Mouse (Mus musculus) gastrocnemius, postnatal 4 days (tissue): ENCODE measurements around the gene Miga1. TPM values are rescaled to one million over a fixed set of nuclear protein-coding genes. Genes with fewer than 3 reads are reported as not detected.
A peak's percentile ranks its signal among the peaks of the same experiment; 100 is the strongest.

Experiments used
- DNase-seq, 2 experiments: peaks; one replicate each; pipeline ENCODE4 v3.0.0; 2021 to 2022; ENCODE audit warnings: low spot score in 2 of 2, mixed read lengths in 2 of 2
- long read RNA-seq, 2 experiments: library from polyadenylated mRNA; stranded (forward); transcript quantifications; one replicate each; pipeline ENCODE4 v2.0.0; 2021
- total RNA-seq, 2 experiments: library from RNA; stranded (reverse); gene quantifications; 2 replicates each; pipeline ENCODE4 v1.2.3; 2021

Gene Miga1
- total RNA-seq, result 1 to 10 TPM; 8.4 TPM
- long read RNA-seq, experiment 1, full-length matches to known transcripts, result 4 of 6 reads
- long read RNA-seq, experiment 1, partial matches to known transcripts, result 1 of 6 reads
- long read RNA-seq, experiment 1, other reads (novel, unspliced or antisense), result 1 of 6 reads
- long read RNA-seq, experiment 2, partial matches to known transcripts, result 3 of 6 reads
- long read RNA-seq, experiment 2, other reads (novel, unspliced or antisense), result 2 of 6 reads

DNA sequence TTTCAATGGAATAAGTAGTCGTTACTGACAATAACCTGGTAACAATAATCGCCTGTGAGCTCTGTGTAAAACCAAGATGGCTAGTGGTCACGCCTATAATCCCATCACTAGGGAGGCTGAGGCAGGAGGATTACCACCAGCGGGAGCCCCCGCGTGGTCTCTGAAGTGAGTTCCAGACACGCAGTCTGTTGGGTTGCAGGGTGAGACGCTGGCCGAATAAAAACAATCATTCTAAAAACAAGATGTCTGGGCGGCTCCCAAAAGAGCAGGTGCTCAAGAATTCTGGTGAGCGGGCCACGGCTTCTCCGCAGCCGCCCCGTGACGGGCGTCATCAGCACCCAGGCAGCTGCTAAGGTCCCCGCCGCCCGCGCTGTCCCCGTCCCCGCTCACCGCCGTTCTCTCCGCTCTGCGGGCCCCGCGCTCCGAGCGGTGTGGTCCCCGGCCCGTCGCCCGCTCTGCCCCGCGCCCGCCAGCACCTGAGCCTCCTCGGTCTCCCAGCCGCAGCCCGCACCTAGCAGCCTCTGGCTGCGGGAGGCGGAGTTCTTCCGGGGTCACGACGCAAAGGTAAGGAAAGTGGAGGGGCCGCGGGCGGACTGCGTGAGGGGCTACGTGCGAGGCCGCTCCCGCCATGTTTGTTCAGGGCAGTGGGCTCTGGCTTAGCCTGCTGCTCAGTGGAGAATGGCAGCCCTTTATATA is at the start of gene Miga1:
Miga1 (minus strand) TSS at position 546 of the 696 bp plus-strand sequence.
- DNase-seq, result peak; percentile 41 to 62

DNA sequence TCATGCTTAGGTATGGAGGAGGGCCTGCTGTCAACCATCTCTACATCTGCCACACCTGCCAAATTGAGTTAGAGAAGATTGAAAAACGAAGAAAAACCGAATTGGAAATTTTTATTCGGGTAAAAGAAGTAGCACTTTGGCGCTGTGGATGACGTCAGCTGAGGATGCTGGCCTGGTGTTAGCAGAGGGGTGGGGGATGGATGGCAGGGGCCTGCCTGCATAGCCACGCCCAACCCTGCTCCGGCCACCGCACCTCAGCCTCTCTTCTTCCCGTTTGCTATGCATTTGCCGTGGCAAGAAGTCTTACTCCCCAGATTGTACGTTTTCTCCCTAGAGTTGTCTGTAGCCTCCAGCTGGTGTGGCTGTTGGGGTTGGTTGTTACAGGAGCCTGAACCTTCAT is 43.9 kb upstream of the Miga1 start:
- DNase-seq, result no peak

DNA sequence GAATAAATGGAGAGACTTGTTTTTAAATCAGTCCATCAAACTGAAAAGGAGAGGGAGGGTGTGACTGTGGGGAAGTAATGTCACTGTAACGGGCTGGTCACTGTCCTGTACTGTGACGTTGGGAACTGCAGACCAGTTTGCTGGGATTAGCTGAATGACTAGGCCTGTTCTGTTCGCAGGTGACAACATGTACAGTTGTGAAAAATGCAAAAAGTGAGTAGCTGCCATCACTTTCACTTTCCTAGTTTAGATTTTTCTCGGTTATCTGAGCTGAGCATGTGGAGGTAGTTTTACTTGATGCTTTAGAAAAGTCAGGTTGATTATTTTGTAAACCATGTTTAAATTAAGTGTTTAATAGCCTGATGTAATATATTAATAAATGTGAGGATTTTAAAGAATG is 35.9 kb upstream of the Miga1 start:
- DNase-seq, result no peak

DNA sequence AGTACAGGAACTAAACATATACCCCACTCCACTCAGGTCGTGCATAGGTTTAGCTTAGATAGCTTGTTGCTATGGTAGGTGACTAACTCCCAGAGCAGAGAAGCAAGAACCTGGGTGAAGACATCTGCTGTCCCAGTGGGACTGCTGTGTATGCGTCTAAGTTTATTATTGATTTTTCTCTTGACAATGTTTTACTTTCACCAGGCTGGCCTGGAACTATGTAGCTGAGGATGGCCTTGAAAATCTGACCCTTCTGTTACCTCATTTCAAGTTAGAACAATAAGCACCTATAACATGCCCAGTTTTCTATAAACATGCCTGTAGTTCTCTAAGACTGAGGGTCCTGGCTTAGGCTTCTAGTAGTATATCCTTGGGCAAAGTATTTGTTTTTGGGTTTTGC is 24.0 kb upstream of the Miga1 start:
- no peak for DNase-seq

DNA sequence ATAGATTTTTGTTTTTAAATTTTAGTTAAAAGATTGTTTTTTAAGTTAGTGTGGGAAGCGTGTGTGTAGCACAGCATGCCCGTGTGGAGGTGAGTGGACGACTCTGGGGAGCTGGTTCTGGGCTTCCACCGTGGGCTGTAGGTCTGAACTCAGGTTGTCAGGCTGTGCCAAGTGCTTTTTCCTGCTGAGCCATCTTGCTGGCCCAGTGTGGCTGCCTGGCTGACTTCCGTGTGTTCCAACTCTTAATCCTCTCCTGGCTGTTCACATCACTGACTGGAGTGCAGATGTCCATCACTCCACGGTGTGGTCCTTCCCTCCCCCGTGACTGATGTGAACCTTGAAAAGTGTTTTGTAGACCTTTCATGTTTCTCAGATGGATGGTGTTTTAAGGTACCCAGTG is 18.9 kb upstream of the Miga1 start:
- DNase-seq, result no peak

DNA sequence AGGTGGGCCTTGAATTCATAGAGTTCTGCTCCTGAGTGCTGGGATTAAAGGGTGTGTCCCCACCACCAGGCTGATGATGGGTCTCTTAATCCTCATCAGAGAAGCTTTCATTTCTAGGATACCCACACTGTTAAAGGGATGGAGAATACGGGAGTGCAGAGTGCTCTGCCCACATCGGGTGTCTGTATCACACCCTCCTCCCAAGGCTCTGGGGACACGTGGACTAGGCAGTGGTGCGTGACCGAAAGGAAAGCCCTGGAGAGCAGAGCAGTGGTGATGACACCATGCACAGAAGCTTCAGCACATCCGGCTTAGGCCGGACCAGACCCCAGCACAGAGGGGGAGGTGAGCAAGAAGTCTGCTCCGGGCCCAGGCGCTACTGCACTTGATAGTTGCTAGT is 16.5 kb upstream of the Miga1 start:
- DNase-seq, result no peak

DNA sequence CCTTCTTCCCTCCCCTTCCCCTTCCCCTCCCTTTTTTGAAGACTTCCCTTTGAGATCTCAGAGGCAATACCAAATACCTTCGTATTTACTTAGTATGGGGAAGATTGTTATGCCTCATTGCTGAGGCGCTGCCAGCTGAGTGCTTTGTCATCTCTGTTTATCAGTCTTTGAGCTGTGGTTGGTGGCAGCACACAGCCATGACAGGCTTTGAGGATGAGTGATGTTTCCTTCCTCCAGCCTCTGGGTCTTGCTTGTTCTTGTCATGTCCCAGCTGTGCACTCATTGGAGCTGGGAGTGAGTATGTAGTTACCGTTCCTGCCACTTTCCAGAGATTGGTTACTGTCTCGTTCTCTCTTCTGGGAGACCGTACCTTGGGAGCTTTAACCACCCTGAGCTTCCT is 15.2 kb upstream of the Miga1 start:
- no peak for DNase-seq

DNA sequence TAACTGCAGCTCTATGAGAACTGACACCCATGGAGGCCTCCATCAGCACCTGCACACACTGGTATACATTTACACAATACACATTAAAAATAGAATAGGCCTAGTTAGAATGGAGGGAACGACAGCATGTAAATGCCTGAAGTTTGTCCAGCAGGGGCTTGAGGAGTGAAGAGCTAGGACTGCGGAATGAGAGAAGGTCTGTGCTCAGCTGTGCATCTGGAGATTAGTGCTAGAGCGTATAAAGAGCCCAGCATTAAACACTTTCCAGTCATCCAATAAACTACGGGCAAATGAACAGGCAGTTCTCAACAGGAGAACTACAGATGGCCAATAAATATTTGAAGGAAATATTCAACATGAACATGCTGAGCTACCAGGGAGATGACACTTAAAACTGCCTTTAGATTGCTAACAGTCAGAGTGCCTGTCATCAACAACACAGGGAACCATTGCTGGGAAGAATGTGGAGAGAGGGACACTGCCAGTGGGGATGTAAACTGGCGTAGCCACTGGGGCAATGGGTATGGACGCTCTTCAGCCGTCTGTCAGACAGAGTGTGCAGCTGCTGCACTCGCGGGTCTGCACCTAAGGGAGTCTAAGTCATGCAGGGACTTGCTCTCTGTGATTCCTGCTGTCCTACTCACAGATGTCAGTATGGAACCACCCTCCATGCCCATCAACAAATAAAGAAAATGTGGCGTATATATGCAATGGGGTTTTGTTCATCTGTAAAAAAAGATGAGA is 13.4 kb upstream of the Miga1 start:
- DNase-seq, result no peak

DNA sequence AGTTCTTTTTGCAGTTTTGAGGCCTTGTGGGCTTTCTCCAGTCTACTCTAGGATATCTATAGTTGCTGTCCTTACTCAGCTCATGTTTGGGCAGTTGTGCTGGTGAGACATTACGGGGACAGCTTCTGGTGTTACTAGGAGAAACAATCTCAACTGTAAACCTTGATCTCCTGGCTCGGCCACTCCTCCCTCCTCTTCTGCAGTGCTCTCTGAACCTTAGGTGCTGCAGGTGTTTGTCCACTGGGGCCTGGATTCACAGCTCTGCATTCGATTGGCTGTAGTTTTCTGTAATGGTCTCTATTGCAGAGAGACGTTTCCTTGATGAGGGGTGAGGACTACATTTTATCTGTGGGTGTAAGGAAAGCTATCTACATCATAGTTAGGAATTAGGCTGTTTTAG is 12.1 kb upstream of the Miga1 start:
- DNase-seq, result no peak

DNA sequence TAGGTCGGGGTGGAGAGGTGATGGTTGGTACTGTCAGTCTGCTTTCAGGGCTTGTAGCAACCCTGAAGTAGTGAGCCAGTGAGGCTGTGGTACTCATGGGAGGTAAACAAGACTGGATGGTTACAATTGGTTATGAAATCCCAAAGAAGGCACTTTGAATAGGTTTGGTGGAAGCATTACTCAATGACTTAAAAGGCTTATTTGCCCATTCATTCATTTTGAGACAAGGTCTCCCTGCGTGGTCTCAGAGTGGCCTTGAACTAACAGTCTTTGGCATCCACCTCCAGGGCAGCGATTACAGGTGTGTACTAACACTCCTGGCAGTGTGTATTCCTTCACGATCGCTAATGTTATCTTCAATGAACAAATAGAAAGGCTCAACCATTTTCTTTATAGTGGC is 10.8 kb upstream of the Miga1 start:
- no peak for DNase-seq

DNA sequence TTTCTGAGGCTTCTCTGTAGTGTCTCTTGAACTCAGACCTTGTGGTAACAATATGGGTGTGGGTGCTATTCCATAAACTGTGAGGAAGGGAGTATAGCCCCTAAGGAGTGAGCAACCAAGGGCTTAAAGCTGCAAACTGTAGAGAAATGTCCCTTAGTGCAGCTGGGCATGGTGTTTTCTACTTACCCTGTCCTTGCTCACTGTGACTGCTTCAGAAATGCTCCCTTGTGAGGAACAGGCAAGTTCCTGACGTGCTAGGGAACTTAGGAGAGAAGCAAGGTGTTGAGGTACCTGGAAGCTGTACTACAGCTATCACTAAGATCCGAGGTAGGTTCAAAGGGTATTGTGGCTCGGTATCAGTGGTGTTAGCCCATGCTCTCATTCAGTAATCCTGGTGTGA is 10.2 kb upstream of the Miga1 start:
- DNase-seq, result no peak

DNA sequence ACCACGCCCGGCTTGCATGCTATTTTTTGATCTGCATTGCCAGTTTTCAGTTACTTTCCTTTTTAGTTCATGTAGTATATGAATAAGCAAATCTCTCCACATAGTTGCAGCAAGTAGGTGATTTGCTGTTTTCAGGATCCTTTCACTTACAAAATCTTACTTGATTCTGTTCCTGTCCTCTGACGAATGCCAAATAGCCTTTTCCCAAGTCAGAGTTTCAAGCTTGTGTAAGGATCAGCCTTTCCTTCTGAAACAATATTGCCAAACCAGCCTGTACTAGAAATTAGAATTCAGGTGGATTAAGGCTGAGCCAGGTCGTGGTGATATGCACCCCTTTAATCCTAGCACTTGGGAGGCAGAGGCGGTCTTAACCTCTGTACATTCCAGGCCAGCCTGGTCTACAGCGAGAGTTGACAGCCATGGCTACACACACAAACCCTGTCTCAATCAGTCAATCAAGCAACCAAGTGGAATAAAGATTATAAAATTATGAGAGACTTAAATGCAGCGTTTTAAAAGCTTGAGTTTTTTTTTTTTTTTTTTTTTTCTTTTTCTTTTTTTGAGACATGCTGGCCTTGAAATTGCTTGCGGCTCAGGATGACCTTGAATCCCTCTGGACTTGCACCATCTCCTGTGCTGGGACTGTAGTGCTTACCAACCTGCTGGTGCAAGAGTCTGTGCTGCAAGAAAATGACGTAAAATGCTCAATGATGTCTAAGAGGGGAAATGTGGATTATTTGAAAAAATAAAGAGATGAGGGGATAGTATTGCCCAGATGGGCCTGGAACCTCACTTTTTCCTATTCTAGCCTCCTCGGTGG is 8.0 kb upstream of the Miga1 start:
- no peak for DNase-seq

DNA sequence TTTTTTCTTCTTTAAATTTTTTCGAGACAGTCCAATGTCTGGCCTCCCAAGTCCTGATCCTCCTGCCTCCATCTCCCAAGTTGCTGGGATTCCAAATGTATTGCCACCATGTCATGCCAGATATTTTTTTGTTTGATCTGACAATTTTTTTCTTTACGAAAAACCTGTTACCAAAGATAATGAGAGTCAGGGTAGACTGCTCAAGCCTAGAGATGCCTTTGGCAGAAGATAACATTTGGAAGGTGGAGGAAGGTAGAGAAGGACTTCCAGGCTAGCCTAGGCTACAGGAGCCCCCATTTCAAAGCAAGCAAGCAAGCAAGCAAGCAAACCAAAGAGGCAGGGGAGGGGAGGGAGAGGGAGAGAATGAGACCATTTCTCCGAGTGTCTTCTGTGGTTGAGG is 7.0 kb upstream of the Miga1 start:
- DNase-seq, result no peak

DNA sequence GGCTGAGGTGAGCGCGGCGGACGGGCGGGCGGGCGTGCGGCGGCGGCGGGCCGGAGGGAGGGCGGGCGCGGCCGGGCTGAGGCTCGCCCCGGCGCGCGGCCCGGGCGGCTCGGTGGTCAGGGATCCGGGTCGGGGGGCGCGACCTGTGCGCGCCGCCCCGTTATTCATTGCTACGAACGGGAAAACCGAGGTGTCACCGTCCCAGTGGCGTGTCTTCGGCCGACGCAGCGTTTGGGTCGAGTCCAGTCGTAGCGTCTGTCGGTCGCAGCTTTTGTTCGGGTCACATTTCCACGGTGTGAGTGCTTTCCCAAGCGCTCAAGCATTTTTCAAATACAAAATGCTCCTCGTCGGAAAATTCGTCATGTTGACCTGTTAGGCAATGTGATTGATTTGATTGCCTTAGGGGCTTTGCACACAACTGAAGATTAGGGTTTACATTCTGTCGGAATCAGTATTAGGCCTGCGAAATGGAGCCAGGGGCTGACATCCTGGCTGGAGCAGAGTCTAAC is 6.5 kb upstream of the Miga1 start:
- peak in 1 of 2 experiments; percentile 60 for DNase-seq

DNA sequence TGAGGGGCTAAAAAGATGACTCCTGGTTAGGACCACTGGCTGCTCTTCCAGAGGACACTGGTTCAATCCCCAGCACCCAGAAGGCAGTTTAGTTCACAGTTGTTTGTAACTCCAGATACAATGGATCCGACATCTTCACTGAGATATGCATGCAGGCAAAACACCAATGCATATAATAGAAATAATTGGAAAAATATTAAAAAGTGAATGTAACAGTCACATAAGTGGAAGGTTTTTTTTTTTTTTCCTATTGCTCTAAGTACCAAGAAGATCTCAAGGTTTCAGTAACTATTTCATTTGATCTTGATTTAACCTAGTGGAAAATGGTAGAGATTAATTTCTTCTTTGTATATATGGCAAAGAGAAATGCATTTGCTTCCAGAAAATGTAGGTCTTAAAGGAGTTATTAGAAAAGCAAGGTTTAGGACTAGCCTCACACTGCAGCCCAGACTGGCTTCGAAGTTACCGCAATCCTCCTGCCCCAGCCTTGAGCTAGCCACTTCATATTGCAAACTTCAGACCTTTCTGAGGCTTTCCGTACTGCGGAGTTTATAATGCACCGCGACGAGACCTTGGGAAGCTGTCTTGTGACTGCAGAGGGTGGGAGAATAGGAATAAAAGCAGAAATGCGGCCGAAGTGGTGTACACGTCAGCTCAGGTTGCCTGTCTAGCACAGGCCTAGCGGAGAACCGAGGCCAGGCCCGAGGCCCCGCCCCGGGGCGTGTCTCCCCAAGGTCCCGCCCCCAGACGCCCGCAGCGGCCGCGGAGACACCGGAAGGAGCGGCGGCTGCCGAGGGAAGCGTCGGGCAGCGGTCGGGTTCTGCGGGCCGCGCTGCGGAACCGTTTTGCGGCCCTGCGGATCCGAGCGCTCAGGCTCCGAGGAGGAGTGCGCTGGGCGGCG is 5.8 kb upstream of the Miga1 start, which contains the start of gene Usp33:
Usp33 (plus strand) TSS at position 747 of the 901 bp plus-strand sequence.
- peak; percentile 95 to 97 for DNase-seq

DNA sequence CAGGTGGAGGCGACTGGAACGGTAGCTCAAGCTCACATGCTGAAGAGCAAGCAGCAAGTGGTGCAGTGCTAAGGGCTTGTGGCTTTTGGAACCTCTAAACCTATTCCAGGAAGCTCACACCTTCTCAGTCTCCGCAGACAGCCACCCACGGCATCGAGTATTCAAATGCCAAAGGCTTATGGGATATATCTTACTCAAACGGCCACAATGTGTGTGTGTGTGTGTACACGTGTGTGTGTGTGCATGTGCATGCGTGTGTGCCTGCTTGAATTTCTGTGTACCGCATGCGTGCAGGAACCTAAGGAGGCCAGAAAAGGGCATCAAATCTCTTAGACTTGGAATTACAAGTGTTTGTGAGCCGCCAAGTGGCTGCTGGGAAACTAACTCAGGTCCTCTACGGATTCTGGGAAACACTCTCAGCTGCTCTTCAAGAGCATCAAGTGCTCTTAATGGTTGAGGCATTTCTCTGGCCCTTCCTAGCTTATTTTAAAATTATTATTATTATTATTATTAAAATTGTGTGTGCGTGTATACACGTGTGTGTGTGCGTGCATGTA is 2.8 kb upstream of the Miga1 start:
- no peak for DNase-seq

DNA sequence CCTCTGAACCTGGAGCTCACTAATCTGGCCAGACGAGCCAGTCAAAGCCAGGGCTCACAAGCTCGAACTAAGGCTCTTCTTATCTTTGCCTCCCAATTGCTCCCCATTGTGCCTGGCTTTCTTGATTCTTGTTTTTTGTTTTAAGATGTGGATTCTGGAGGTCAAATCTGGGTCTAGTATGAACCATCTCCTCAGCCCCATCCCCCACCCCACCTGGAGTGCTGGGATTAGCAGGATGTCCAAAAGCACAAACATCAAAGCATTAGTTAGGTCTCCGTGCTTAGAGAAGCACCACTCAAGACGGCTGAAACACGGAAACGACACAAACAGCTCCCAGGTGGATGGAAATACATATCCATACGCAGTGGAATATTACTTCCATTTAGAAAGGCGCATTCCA is 4.1 kb downstream of the Miga1 start:
- DNase-seq, result no peak

DNA sequence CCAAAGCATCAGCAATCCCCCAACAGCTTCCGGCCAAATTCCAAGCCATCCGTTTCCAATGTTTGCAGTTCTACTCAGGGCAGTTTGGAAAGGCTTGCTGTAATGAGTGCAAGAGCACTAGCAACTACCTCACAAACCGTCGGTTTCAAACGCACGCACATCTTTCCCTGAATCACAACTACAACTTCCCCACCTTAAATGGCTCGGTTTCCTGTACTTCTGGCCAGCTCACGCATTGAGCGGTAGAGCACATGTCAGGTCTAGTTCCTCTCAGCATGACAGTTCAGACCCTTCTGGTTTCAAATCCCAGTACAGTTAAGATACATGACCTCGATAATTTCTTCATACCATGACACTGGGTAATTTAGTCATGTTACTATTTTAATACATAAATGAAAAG is 6.6 kb downstream of the Miga1 start:
- no peak for DNase-seq

DNA sequence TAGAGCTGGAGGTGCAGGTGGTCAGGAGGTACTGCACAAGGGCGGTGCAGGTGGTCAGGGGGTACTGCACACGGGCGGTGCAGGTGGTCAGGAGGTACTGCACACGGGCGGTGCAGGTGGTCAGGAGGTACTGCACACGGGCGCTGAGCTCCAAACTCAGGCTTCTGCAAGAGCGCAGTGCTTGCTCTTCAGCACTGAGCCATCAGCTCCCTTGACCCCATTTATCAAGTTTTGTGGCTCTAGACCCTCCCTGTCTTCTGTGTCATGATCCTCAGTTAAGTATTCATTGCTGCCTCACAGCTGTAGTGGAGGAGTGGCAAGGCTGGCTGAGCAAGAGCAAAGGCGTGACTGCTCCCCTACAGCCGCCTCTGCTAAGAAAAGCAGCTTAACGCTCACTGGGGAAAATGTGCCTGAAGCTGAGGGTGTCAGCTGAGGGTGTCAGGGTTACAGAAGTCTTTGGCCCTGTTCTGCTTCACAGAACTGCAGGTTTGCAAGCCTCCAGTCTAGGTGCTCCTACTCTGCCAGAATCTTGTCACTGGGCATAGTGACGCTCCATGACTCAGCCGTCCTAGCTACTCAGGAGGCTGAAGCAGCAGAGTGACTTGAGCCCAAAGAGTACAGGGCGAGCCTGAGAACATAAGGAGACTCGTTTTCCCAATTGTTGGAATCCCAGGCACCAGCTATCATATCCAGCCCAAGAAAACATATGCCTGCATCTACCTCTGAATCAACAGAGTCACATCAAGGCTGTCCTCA is 7.5 kb downstream of the Miga1 start:
- no peak for DNase-seq
